Mouse (Mus musculus) right cerebral cortex, postnatal 10 days (tissue): ENCODE data around the gene Plcd1.

ENCODE experiments used
- DNase-seq, 2 experiments: peaks; one replicate each; pipeline ENCODE4 v3.0.0; 2021; ENCODE audit warnings: low spot score in 2 of 2

Gene Plcd1

GRCm38 (mm10) chr9:119025263-119025662 is 68.0 kb downstream of the Plcd1 start:
- no peak for DNase-seq

- DNase-seq = no peak
Measured at GRCm38 (mm10) chr9:119021731-119022130, 71.6 kb downstream of the Plcd1 start.
